Mouse (Mus musculus) MN1 (cell line): Measurements from ENCODE around the gene Arhgef38.
A peak's percentile ranks its signal among the peaks of the same experiment; 100 is the strongest.

Source experiments
- DNase-seq: peaks from one replicate; pipeline ENCODE4 v3.0.0-alpha.2; 2016; ENCODE audit warnings: low spot score

The Arhgef38 gene

DNA sequence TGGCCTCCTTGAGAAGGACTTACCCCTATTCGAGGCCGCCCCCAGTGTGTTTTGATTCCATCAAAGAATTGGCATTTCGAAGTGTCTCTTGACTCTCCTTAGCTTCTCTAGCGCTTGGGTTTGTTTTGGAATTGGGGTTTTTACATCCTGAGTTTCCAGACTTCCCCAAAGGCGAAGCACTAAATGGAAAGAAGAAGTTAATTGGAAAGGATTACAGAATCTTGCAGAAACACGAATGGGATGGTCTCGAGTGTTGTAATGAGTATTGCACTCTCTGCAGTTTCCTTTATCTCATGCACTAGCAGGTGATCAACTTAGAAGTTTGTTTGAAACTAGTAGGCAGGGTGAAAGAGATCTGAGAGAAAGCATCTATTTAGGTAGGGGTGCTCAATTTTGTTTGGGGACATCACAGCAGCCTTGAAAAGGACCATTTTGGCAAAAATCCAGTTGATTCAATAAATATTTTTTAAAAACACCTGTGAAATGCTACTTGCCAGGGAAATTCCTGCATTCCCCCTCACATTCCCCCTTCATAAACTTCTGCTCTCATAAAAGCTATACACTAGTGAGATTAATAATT, 142.4 kb downstream of the Arhgef38 start:
- no peak for DNase-seq

DNA sequence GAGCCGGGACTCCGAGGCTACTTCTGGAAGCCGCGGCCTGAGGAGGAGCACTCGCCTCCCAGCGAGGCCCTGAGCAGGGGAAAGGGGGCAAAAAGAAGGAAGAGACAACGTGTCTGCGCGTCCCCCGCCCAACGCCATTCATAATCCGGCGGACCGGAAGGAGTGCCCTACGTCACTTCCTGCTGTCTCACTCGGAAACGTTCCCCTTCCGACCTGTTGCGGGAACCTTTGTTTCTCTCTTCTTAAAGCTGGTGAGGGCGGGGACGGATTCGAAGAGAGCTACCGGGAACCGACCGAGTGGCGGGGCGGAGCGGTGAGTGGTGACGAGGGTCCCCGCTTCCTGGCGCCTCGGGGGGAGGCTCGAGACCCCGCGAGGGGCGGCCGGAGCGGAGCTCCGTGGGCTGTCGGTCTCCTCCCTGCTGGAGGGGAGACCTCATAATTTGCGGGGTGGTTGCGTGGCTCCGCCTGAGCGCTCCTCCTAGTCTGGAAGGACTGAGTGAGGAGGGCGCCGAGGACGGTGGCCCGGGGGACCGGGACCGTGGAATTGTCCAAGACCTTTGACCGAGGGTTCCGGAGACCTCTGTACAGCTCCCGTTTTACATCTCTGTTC, 143.0 kb downstream of the Arhgef38 start, which contains the start of the genes Ints12 and Gstcd:
TSS of gene Ints12 (plus strand) at position 177 of the 610 bp plus-strand sequence.
TSS of gene Gstcd (minus strand) at position 370 of the 610 bp plus-strand sequence.
- peak; percentile 95 for DNase-seq

DNA sequence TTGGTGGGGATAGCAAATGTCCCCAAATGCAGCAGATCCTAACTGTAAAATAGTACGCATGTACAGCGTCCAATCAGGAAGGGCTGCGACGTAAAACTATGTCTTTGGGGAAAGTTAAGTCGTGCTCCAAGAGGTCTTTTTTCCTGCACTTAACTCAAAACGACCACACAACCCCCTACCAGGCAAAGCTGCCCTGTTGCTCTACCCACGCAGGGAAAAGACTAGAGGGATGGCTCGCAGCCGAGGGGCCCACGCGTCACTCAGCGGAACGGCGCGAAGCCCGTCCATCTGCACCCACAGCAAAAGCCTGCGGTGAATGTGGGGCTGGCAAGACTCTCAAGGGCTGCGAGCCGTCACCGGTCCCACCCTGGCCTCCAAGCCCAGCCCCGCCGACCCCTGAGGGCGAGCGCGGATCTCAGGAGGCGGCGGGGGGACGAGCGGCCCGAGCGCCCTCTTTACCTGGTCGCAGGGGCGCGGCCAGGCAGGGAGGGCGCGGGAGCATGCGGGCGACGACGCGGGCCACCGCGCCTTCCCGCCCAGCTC, 143.6 kb downstream of the Arhgef38 start:
- peak; percentile 49 for DNase-seq

DNA sequence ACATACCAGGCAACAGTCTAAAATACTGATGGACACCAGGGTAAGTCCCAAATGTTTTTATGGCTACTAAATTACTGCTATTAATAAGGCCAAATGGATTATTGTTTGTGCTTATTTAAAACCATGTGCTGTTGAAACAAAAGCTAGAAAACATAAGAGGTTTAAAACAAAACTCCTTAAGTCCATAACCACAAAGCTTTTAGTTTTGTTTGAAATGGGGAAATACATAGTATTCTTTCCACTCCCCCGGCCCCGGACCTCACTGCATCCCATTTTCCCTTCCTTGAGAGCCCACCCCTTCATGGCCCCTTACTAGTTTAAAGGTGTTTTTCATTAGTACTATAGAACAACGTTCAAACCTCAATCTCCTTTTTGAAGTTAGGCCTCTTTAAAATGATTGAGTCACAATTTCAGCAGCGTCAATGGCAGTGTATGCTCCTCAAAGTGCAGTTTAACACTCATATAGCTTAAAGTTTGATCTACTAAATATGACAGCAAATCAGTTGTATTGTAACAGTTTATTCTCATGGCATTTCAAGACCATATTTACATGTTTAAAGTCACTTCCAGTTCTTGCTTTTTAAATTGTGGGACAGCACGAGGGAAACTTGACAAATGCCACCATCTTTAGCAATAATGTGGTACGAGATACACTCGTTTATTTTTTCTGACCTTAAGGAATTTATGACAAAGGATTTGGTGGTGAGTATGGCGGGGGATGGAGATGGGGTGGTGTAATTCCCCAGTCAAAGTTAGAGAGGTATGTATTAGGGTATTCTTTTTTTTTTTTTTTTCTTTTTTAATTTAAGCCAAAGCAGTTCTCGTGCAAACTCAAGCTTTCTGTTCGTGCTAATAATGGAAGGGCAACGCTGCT, 144.3 kb downstream of the Arhgef38 start:
- no peak for DNase-seq

DNA sequence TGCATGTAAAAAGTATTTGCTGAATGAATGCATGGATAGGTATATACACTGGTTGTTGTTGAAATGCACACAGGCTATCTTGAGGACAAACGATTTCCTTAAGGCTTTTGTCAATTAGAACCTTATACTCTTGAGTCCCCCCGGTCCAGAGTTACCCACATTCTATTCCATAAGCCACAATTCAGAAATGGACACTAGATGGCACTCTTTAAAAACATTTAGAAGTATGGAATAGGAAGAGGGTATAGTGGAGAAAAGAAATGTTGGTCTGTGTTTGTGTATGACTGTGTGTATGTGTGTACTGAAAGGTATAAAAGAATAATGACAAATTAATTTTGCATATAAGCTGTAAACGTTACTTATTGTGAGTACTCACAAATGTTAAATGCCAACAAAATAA, 148.9 kb downstream of the Arhgef38 start:
- peak; percentile 65 for DNase-seq

DNA sequence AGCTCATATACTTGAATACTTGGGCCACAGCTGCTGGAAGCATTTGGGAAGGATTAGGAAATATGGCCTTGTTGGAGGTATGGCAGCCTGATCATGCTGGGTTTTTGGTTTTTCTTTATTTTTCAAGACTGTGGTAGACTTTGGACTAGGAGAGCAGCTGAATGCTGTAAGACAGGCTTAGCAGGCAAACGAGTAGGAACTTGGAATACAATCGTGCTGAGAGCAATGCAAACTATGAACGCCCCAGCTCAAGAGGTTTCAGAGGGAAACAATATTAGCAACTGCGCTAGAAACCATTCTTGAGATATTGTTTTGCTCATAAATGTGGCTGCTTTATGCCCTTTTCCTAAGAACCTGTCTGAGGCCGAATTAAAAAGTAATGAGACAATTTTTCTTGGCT, 152.0 kb downstream of the Arhgef38 start:
- DNase-seq: no peak

DNA sequence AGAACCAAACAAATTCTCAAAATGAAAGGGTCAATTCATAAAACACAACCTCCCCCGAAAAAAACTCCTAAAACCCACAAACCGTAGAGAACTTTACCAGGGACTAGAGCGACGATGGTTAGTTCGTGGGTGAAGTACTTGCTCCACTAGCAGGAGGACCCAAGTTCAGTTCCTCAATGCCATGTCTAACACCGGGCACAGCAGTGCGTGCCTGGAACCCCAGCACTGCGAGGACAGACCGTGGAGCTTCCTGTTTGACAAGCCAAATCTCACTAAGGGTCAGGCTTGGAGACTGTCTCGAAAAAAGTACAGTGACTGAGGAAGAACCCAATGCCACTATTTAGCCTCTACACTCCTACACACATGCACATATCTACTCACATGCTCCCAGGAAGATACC, 159.2 kb downstream of the Arhgef38 start:
- no peak for DNase-seq
